Mouse (Mus musculus): ENCODE results near the gene Cdca7l. TPM values are rescaled to one million over a fixed set of nuclear protein-coding genes. Genes with fewer than 3 reads are reported as not detected.
"Not testable (repeated sequence)": the region's sequence is repeated elsewhere in the genome, so short reads cannot be mapped to it uniquely, and the experiment has no call there.

Gene Cdca7l
- polyA plus RNA-seq, 1 experiment from 2014 or later = 20.4 TPM

GRCm38 (mm10) chr12:117872265-117872664 is 68.2 kb downstream of the Cdca7l start:
- Histone ChIP-seq H3K9me3 (replicated peaks) (0 out of 2 replicates have a peak, but pooled peaks cover 4% of the 10 kb centered on the region), H3K4me1 (no peaks in the 10 kb centered on the region), H3K36me3 (ENCODE audit: poor library complexity, severe bottlenecking) (peaks cover 59% of the 10 kb centered on the region), H3K4me2 (no peak overlapping the region), H3K27me3 (no peaks in the 10 kb centered on the region), H3K9ac (no peak overlapping the region), H3K27ac (no peak overlapping the region), H3K4me3 (no peak overlapping the region)
- no peak for ATAC-seq
- 92% methylated on average over 5 of the region's 5 CpGs for WGBS

- H3K9ac ChIP-seq = no peak overlapping the region
- H3K4me2 ChIP-seq = no peak overlapping the region
- H3K36me3 ChIP-seq (ENCODE audit: poor library complexity, severe bottlenecking) = peaks cover 53% of the 10 kb centered on the region
- H3K4me3 ChIP-seq = no peak overlapping the region
- no peaks in the 10 kb centered on the region for H3K27me3 ChIP-seq
- WGBS = 92% methylated on average over 13 of the region's 13 CpGs
- ATAC-seq = no peak
- H3K4me1 ChIP-seq = no peaks in the 10 kb centered on the region
- no peaks in the 10 kb centered on the region for H3K9me3 ChIP-seq (replicated peaks)
- no peak overlapping the region for H3K27ac ChIP-seq
Measured at GRCm38 (mm10) chr12:117878341-117878740, 74.3 kb downstream of the Cdca7l start.

GRCm38 (mm10) chr12:117884627-117885026 is 80.5 kb downstream of the Cdca7l start:
- H3K36me3 ChIP-seq (ENCODE audit: poor library complexity, severe bottlenecking) = 0 out of 2 replicates have a peak, but pooled peaks cover 11% of the 10 kb centered on the region
- no peaks in the 10 kb centered on the region for H3K9me3 ChIP-seq (replicated peaks)
- 88% methylated on average over 2 of the region's 2 CpGs for WGBS
- no peaks in the 10 kb centered on the region for H3K27me3 ChIP-seq
- H3K4me1 ChIP-seq = no peaks in the 10 kb centered on the region
- H3K27ac ChIP-seq = no peak overlapping the region
- H3K4me3 ChIP-seq = no peak overlapping the region
- no peak overlapping the region for H3K9ac ChIP-seq
- H3K4me2 ChIP-seq = no peak overlapping the region
- ATAC-seq = no peak

GRCm38 (mm10) chr12:117887422-117887821 is 83.3 kb downstream of the Cdca7l start:
- ATAC-seq = no peak
- Histone ChIP-seq H3K9me3 (replicated peaks) (no peaks in the 10 kb centered on the region), H3K4me1 (no peaks in the 10 kb centered on the region), H3K27ac (no peak overlapping the region), H3K9ac (no peak overlapping the region), H3K36me3 (ENCODE audit: poor library complexity, severe bottlenecking) (0 out of 2 replicates have a peak, but pooled peaks cover 4% of the 10 kb centered on the region), H3K4me3 (no peak overlapping the region), H3K27me3 (no peaks in the 10 kb centered on the region), H3K4me2 (no peak overlapping the region)
- 85% methylated on average over 3 of the region's 3 CpGs for WGBS

GRCm38 (mm10) chr12:117900798-117901197 is 96.7 kb downstream of the Cdca7l start:
- not testable (repeated sequence) for H3K9me3 ChIP-seq (replicated peaks); ATAC-seq; H3K9ac ChIP-seq; H3K36me3 ChIP-seq (ENCODE audit: poor library complexity, severe bottlenecking); H3K4me3 ChIP-seq; H3K27me3 ChIP-seq; H3K4me1 ChIP-seq; H3K27ac ChIP-seq; H3K4me2 ChIP-seq
- 100% methylated on average over 1 of the region's 4 CpGs for WGBS

GRCm38 (mm10) chr12:117901352-117901751 is 97.3 kb downstream of the Cdca7l start:
- H3K9ac ChIP-seq; H3K27ac ChIP-seq; H3K27me3 ChIP-seq; H3K9me3 ChIP-seq (replicated peaks); H3K4me1 ChIP-seq; H3K4me2 ChIP-seq; H3K4me3 ChIP-seq; ATAC-seq; H3K36me3 ChIP-seq (ENCODE audit: poor library complexity, severe bottlenecking): not testable (repeated sequence)
- 67% methylated on average over 2 of the region's 4 CpGs for WGBS

- H3K27ac ChIP-seq = no peak overlapping the region
- no peak overlapping the region for H3K4me3 ChIP-seq
- WGBS = 93% methylated on average over 8 of the region's 8 CpGs
- H3K27me3 ChIP-seq = no peaks in the 10 kb centered on the region
- no peak overlapping the region for H3K9ac ChIP-seq
- no peak for ATAC-seq
- H3K9me3 ChIP-seq (replicated peaks) = no peaks in the 10 kb centered on the region
- no peaks in the 10 kb centered on the region for H3K36me3 ChIP-seq (ENCODE audit: poor library complexity, severe bottlenecking)
- H3K4me1 ChIP-seq = no peaks in the 10 kb centered on the region
- H3K4me2 ChIP-seq = no peak overlapping the region
Measured at GRCm38 (mm10) chr12:117903671-117904070, 99.6 kb downstream of the Cdca7l start.

- not testable (repeated sequence) for H3K4me2 ChIP-seq; H3K27me3 ChIP-seq; H3K9me3 ChIP-seq (replicated peaks); H3K4me1 ChIP-seq; H3K27ac ChIP-seq; H3K4me3 ChIP-seq; H3K36me3 ChIP-seq (ENCODE audit: poor library complexity, severe bottlenecking); H3K9ac ChIP-seq; ATAC-seq
- 92% methylated on average over 4 of the region's 4 CpGs for WGBS
Measured at GRCm38 (mm10) chr12:117905232-117905840, 101.2 kb downstream of the Cdca7l start.

- no peaks in the 10 kb centered on the region for H3K36me3 ChIP-seq (ENCODE audit: poor library complexity, severe bottlenecking)
- ATAC-seq = no peak
- H3K4me2 ChIP-seq = no peak overlapping the region
- H3K4me3 ChIP-seq = no peak overlapping the region
- H3K4me1 ChIP-seq = peaks cover 22% of the 10 kb centered on the region
- no peak overlapping the region for H3K9ac ChIP-seq
- no peak overlapping the region for H3K27ac ChIP-seq
- 0 out of 2 replicates have a peak, but pooled peaks cover 4% of the 10 kb centered on the region for H3K27me3 ChIP-seq
- WGBS = 84% methylated on average over 1 of the region's 1 CpGs
- H3K9me3 ChIP-seq (replicated peaks) = no peaks in the 10 kb centered on the region
Measured at GRCm38 (mm10) chr12:117911396-117911795, 107.3 kb downstream of the Cdca7l start.

- Histone ChIP-seq H3K4me2 (no peak overlapping the region), H3K9me3 (replicated peaks) (no peaks in the 10 kb centered on the region), H3K27me3 (0 out of 2 replicates have a peak, but pooled peaks cover 4% of the 10 kb centered on the region), H3K4me1 (peaks cover 27% of the 10 kb centered on the region), H3K36me3 (ENCODE audit: poor library complexity, severe bottlenecking) (no peaks in the 10 kb centered on the region), H3K27ac (no peak overlapping the region), H3K4me3 (no peak overlapping the region), H3K9ac (no peak overlapping the region)
- 8% methylated on average over 10 of the region's 10 CpGs for WGBS
- 0 out of 2 replicates have a peak, but pooled peaks have one; percentile 24 for ATAC-seq
Measured at GRCm38 (mm10) chr12:117914613-117915245, 110.6 kb downstream of the Cdca7l start.

GRCm38 (mm10) chr12:117915826-117916588 is 111.9 kb downstream of the Cdca7l start:
- Histone ChIP-seq H3K27ac (peak overlapping the region; percentile 10; the same call in 1 of the 2 replicates), H3K36me3 (ENCODE audit: poor library complexity, severe bottlenecking) (no peaks in the 10 kb centered on the region), H3K27me3 (0 out of 2 replicates have a peak, but pooled peaks cover 4% of the 10 kb centered on the region), H3K9me3 (replicated peaks) (no peaks in the 10 kb centered on the region), H3K9ac (no peak overlapping the region), H3K4me3 (no peak overlapping the region), H3K4me1 (peaks cover 27% of the 10 kb centered on the region), H3K4me2 (no peak overlapping the region)
- 32% methylated on average over 10 of the region's 10 CpGs for WGBS
- ATAC-seq = peak; percentile 69; the same call in 1 of the 2 replicates
